Mouse (Mus musculus) olfactory bulb, adult 2 months (tissue): ENCODE data around the gene Rcn1.

ENCODE experiments used
- CTCF ChIP-seq: fragments of 200-500 bp; IDR thresholded peaks from 2 replicates; pipeline ENCODE4 v1.5.1; 2012; ENCODE audit warnings: low read depth, mild to moderate bottlenecking, low read length, moderate library complexity; ENCODE audit not compliant: insufficient read depth
- POLR2A ChIP-seq: fragments of 200-500 bp; IDR thresholded peaks from 2 replicates; pipeline ENCODE4 v1.6.1; 2012; ENCODE audit warnings: mild to moderate bottlenecking, low read depth, low read length, moderate library complexity; ENCODE audit not compliant: insufficient read depth

DNA sequence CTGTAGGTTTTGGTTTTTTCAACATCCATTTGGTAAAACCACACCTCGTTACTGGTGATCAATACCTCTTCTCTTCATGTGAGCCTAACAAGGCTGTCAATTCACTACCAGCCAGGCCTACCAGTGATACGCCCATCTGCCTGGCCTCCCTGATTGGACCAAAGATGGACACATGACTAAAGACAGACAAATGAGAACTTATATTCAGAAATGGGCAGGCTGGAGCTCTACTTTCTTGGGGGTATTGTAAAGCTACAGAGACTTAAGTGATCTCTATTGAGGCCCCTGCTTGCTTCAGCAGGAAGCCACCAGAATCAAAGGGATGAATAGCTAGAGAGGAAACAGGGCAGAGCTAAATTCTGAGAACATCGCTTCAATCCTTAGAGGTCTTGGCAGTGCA is 41.1 kb downstream of the Rcn1 start:
- TF ChIP-seq CTCF (no peak), POLR2A (no peak)
